Mouse (Mus musculus) ES-E14 (cell line): ENCODE measurements around the gene Sh3rf1. TPM values are rescaled to one million over a fixed set of nuclear protein-coding genes. Genes with fewer than 3 reads are reported as not detected.

Experiments
- DNase-seq: peaks from one replicate; pipeline ENCODE4 v3.0.0-alpha.2; 2013; ENCODE audit warnings: low read depth, low spot score
- H3K27ac ChIP-seq: 2 replicates; pipeline ENCODE4 v1.5.1; 2012; ENCODE audit warnings: low read depth, mild to moderate bottlenecking, low read length, moderate library complexity, mixed read lengths; ENCODE audit not compliant: poor library complexity, insufficient read depth, severe bottlenecking
- H3K36me3 ChIP-seq: 2 replicates; pipeline ENCODE4 v1.6.1; 2012; ENCODE audit warnings: mild to moderate bottlenecking, low read length, moderate library complexity, mixed read lengths; ENCODE audit not compliant: control insufficient read depth, poor library complexity, insufficient read depth, severe bottlenecking
- H3K4me1 ChIP-seq, 2 experiments: fragments of 150-350 bp in 1 of 2; sonication (generic) in 1 of 2; 2 replicates each; pipeline ENCODE4 v1.6.1; 2012; ENCODE audit warnings: low read length in 2 of 2, mild to moderate bottlenecking in 1 of 2, mixed read lengths in 1 of 2; ENCODE audit not compliant: control insufficient read depth in 2 of 2, insufficient read depth in 2 of 2, poor library complexity in 1 of 2
- H3K4me3 ChIP-seq, 2 experiments: fragments of 150-350 bp in 1 of 2; sonication (generic) in 1 of 2; 2 replicates each; pipeline ENCODE4 v1.5.1; 2012; ENCODE audit warnings: low read length in 2 of 2, low read depth in 1 of 2, mild to moderate bottlenecking in 1 of 2, mixed read lengths in 1 of 2; ENCODE audit not compliant: insufficient read depth in 1 of 2, poor library complexity in 1 of 2, severe bottlenecking in 1 of 2
- H3K9ac ChIP-seq: 2 replicates; pipeline ENCODE4 v1.6.1; 2012; ENCODE audit warnings: low read depth, mild to moderate bottlenecking, low read length, mixed read lengths; ENCODE audit not compliant: poor library complexity, insufficient read depth, severe bottlenecking
- H3K9me3 ChIP-seq: fragments of 150-350 bp; sonication (generic); 2 replicates; pipeline ENCODE4 v1.6.1; 2012; ENCODE audit warnings: low read depth, mild to moderate bottlenecking, low read length; ENCODE audit not compliant: control insufficient read depth, insufficient read depth
- CHD2 ChIP-seq: IDR thresholded peaks from 2 replicates; pipeline ENCODE4 v1.6.1; 2014; ENCODE audit warnings: mild to moderate bottlenecking, low read depth, low read length, inconsistent platforms
- HCFC1 ChIP-seq: IDR thresholded peaks from 2 replicates; pipeline ENCODE4 v1.6.1; 2012; ENCODE audit warnings: low read length, inconsistent platforms, borderline replicate concordance; ENCODE audit not compliant: insufficient read depth
- MAFK ChIP-seq: IDR thresholded peaks from 2 replicates; pipeline ENCODE4 v1.6.1; 2014; ENCODE audit warnings: mild to moderate bottlenecking, low read depth, low read length, inconsistent platforms; ENCODE audit not compliant: insufficient read depth
- ZC3H11A ChIP-seq: IDR thresholded peaks from 2 replicates; pipeline ENCODE4 v1.6.1; 2012; ENCODE audit warnings: low read depth, mild to moderate bottlenecking, inconsistent platforms, low read length, borderline replicate concordance
- ZNF384 ChIP-seq: IDR thresholded peaks from 2 replicates; pipeline ENCODE4 v1.6.1; 2012; ENCODE audit warnings: low read depth, low read length, inconsistent platforms
- in situ Hi-C, 2 experiments: fragments of 600-800 bp; cut with MboI; formaldehyde crosslinking; loops; one replicate each; pipeline ENCODE4 v1.15.1; 2025; ENCODE audit warnings: low sequenced_read_pairs in 2 of 2, inconsistent platforms in 1 of 2; ENCODE audit not compliant: unreplicated experiment in 2 of 2
- total RNA-seq: library from RNA; depleted of rRNA; stranded (reverse); fragments of 300-350 nt; gene quantifications from 2 replicates; pipeline ENCODE4 v1.2.3, GENCODE M21; 2012

Sh3rf1 gene
- total RNA-seq, 1 experiment: 6.0 TPM

GRCm38 (mm10) chr8:61230881-61231755 lies 7.4 kb downstream of the Sh3rf1 start:
- no peak overlapping the region for H3K9ac ChIP-seq
- no peaks in the 10 kb centered on the region for H3K9me3 ChIP-seq
- H3K27ac ChIP-seq: no peak overlapping the region
- no peaks in the 10 kb centered on the region for H3K4me1 ChIP-seq
- in situ Hi-C loops: no loop called here
- no peaks in the 10 kb centered on the region for H3K36me3 ChIP-seq
- no peak for TF ChIP-seq HCFC1
- TF ChIP-seq MAFK: no peak
- TF ChIP-seq ZNF384: no peak
- TF ChIP-seq ZC3H11A: no peak
- no peak for TF ChIP-seq CHD2
- no peak overlapping the region for H3K4me3 ChIP-seq
- DNase-seq: no peak

DNA sequence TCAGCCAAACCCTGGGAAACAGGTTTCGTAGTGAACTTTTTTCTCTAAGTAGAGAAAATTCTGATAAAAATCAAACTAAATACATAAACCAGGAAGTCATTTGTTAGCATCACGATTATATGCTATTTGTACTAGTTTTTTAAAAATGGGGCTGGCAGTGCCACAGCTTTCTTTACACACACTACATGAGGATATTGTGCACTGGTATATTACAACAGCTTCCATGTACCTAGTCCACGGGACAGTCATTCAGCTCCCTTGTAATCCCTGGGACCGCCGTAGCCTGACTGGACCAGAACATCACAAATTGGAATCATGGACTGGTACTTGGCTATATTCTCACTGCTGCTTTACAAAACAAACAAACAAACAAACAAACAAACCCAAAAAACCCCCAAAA lies 11.8 kb downstream of the Sh3rf1 start:
- H3K27ac ChIP-seq: no peak overlapping the region
- in situ Hi-C loops: no loop called here

GRCm38 (mm10) chr8:61236506-61237268 lies 13.0 kb downstream of the Sh3rf1 start:
- no peak overlapping the region for H3K4me3 ChIP-seq
- no peak overlapping the region for H3K9ac ChIP-seq
- no peak overlapping the region for H3K27ac ChIP-seq
- H3K9me3 ChIP-seq: no peaks in the 10 kb centered on the region
- no peak for TF ChIP-seq ZC3H11A
- TF ChIP-seq HCFC1: no peak
- TF ChIP-seq CHD2: no peak
- TF ChIP-seq MAFK: no peak
- no peak for TF ChIP-seq ZNF384
- H3K36me3 ChIP-seq: no peaks in the 10 kb centered on the region
- H3K4me1 ChIP-seq: no peaks in the 10 kb centered on the region
- no peak for DNase-seq
- in situ Hi-C loops: no loop called here

More for the DNA sequence above, 11.8 kb downstream of the Sh3rf1 start:
- TF ChIP-seq CHD2 (no peak), ZNF384 (no peak), ZC3H11A (no peak), MAFK (no peak), HCFC1 (no peak)
- no peak overlapping the region for H3K4me3 ChIP-seq
- H3K9me3 ChIP-seq: no peaks in the 10 kb centered on the region
- H3K9ac ChIP-seq: no peak overlapping the region
- no peaks in the 10 kb centered on the region for H3K4me1 ChIP-seq
- H3K36me3 ChIP-seq: no peaks in the 10 kb centered on the region
- DNase-seq: no peak

DNA sequence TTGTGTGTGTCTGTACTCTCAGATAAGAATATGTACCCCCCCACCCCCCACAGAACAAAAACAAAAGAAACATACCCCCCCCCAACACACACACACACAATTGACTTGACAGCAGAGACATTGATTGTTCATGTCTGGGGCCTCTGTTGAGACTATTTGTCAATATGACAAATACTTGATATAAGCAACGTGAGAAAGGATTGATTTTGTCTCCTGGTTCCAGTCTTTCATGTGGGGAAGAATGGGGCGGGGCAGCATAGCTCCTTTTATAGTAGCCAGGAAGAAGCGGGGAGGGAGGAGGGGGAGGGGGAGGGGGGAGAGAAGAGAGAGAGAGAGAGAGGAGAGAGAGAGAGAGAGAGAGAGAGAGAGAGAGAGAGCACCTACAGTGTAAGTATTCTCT lies 15.9 kb downstream of the Sh3rf1 start:
- Histone ChIP-seq H3K27ac (no peak overlapping the region), H3K36me3 (no peaks in the 10 kb centered on the region), H3K9ac (no peak overlapping the region), H3K9me3 (no peaks in the 10 kb centered on the region), H3K4me3 (no peak overlapping the region), H3K4me1 (no peaks in the 10 kb centered on the region)
- in situ Hi-C loops: no loop called here
- no peak for TF ChIP-seq ZNF384
- no peak for TF ChIP-seq ZC3H11A
- no peak for DNase-seq
